Comparison of ENCODE assay signal across 7 mouse cellular contexts in the genomic region with DNA sequence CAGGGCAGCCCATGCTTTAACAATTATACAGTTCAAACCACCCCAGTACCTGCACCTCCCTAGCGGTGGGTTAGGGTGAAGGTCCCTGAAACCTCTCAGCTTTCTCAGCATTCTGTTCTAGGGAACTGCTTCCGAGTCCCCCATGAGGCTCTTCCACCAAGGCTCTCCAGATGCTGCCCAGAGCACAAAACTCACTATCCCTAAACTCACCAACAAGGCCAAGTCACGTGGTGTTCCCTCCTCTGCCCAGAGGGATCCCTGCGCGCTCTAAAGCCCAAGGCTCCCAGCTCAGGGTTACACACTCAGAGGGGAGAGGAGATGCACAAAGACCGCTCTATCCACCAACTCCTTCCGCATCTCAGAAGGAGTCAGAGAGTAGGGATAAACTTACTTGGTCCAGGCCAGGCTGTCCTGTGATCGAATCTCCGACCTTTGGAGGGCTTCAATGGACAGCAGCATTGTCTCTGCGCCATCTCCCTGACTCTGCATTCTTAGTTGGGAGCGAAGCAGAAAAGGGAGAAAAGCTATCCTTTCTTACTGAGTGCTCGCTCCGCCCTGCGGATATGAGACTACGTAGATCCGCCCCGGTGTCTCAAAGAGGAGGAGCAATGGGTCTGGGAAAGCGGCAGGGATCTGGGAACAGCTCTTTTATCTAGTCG.
DNase-seq lines count a peak whose midpoint lies in the region.

No protein-coding gene starts in this region.

- WGBS in macrophage (ENCODE audit: missing documents) = 15% methylated on average over 19 of the region's 19 CpGs

- H3K4me3 ChIP-seq in macrophage (ENCODE audit: inconsistent target) = peak overlapping the region; percentile 51

- DNase-seq in adrenal gland, adult 2 months = peak; percentile 72
- DNase-seq in embryo, embryonic 10 days (ENCODE audit: low spot score) = peak; percentile 81
- DNase-seq in gastrocnemius, adult 8-10 months (ENCODE audit: low spot score in 2 of 2) = peak; percentile 4 to 25
- DNase-seq in hindlimb bud, embryonic 11.5 days (ENCODE audit: extremely low spot score, low read depth, low spot score) = peak; percentile 30
- peak; percentile 30 to 52 for DNase-seq in left cerebral cortex, adult 8-10 months (ENCODE audit: low spot score in 2 of 2)
- DNase-seq in right cerebral cortex, adult 2 months (ENCODE audit: low spot score in 2 of 2) = peak; percentile 66 to 67

- peaks cover 12% of the 10 kb centered on the region; the same call in 1 of the 2 replicates for H3K79me2 ChIP-seq in macrophage (ENCODE audit: inconsistent target)

- H3K36me3 ChIP-seq in macrophage (ENCODE audit: inconsistent target) = no peaks in the 10 kb centered on the region

- peak overlapping the region; percentile 46 for H3K27ac ChIP-seq in macrophage

Comparison
In these comparisons a context has a peak if more than half of its experiments do, and no peak if none do; other contexts are left out.
1. Peak in every context shown above with its lines: DNase-seq, H3K4me3 ChIP-seq and H3K27ac ChIP-seq.
2. DNase-seq: peak in every context shown above with its lines; median percentile 81 in embryo, embryonic 10 days; 72 in adrenal gland, adult 2 months; 66 in right cerebral cortex, adult 2 months; 41 in left cerebral cortex, adult 8-10 months; 30 in hindlimb bud, embryonic 11.5 days; 14 in gastrocnemius, adult 8-10 months.